Mouse (Mus musculus) midbrain, embryonic 12.5 days (tissue): ENCODE results near the gene Fam193b. TPM values are rescaled to one million over a fixed set of nuclear protein-coding genes. Genes with fewer than 3 reads are reported as not detected.

Source experiments
- ATAC-seq: fragments of 200-750 bp; cut with Nextera tagmentation; 2 replicates; pipeline ENCODE4 v1.8.0; 2017; ENCODE audit warnings: low read depth, moderate TSS enrichment, moderate library complexity; ENCODE audit not compliant: low FRiP score
- H3K27ac ChIP-seq: fragments of 300-500 bp; sonication (generic); replicated peaks from 2 replicates; pipeline ENCODE4 v1.5.1; 2016; ENCODE audit warnings: mild to moderate bottlenecking
- H3K27me3 ChIP-seq: fragments of 300-500 bp; sonication (generic); 2 replicates; pipeline ENCODE4 v1.6.1; 2016; ENCODE audit warnings: mild to moderate bottlenecking
- H3K36me3 ChIP-seq: fragments of 300-500 bp; sonication (generic); 2 replicates; pipeline ENCODE4 v1.6.1; 2016
- H3K4me1 ChIP-seq: fragments of 300-500 bp; sonication (generic); 2 replicates; pipeline ENCODE4 v1.6.1; 2016
- H3K4me2 ChIP-seq: fragments of 300-500 bp; sonication (generic); replicated peaks from 2 replicates; pipeline ENCODE4 v1.6.1; 2016; ENCODE audit warnings: mild to moderate bottlenecking, moderate library complexity
- H3K4me3 ChIP-seq: fragments of 300-500 bp; sonication (generic); 2 replicates; pipeline ENCODE4 v1.5.1; 2016; ENCODE audit warnings: mild to moderate bottlenecking
- H3K9ac ChIP-seq: fragments of 300-500 bp; sonication (generic); replicated peaks from 2 replicates; pipeline ENCODE4 v1.6.1; 2016; ENCODE audit warnings: mild to moderate bottlenecking, moderate library complexity
- H3K9me3 ChIP-seq: fragments of 300-500 bp; sonication (generic); 2 replicates; pipeline ENCODE4 v1.6.1; 2016; ENCODE audit warnings: mild to moderate bottlenecking
- WGBS: fragments of 180-500 bp; shearing (Covaris S2); methylation state at CpG from one replicate; pipeline ENCODE4 v1.1.7; 2016; 5-methylcytosine and 5-hydroxymethylcytosine counted together
- polyA plus RNA-seq: library from polyadenylated mRNA; unstranded; fragments of >200 nt; fragmentation: Nextera tagmentation; extraction: Ambion mirVana; gene quantifications from 2 replicates; pipeline ENCODE4 v1.2.1, GENCODE M21; 2016

Gene Fam193b
- 67.2 and 67.7 TPM in 2 replicates for polyA plus RNA-seq

GRCm38 (mm10) chr13:55571027-55571751 lies at the start of gene Fam193b:
Gene Fam193b (minus strand): TSS chr13:55571120.
- peak; percentile 93 for ATAC-seq
- WGBS = 4% methylated on average over 28 of the region's 47 CpGs
- Histone ChIP-seq H3K27ac (peak within 1 kb of the TSS; percentile 90), H3K4me3 (peak within 1 kb of the TSS; percentile 97), H3K9me3 (no peaks in the 10 kb centered on the region), H3K4me1 (peaks cover 23% of the 10 kb centered on the region), H3K4me2 (peak within 1 kb of the TSS; percentile 98), H3K36me3 (peaks cover 13% of the 10 kb centered on the region), H3K27me3 (no peaks in the 10 kb centered on the region), H3K9ac (peak within 1 kb of the TSS; percentile 94)

DNA sequence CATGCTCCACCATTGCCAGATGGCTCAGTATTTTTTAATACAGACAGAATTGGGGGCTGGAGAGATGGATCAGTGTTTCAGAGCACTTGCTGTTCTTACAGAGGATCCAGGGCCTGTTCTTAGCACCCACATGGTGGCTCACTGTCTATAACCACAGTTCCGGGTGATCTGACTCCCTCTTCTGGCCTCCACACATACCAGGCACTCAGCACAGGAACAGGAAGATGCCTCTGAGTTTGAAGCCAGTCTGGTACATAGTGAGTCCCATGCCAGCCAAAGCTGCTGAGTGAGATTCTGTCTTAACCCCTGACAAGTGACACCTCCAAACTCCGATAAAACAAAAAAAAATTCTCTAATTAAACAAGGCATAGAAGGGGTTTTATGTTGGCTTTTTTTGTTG lies 49.4 kb upstream of the Fam193b start:
- Histone ChIP-seq H3K4me3 (no peak overlapping the region), H3K27ac (no peak overlapping the region), H3K27me3 (0 out of 2 replicates have a peak, but pooled peaks cover 3% of the 10 kb centered on the region), H3K4me1 (peaks cover 21% of the 10 kb centered on the region), H3K36me3 (peaks cover under 1% of the 10 kb centered on the region; the same call in 1 of the 2 replicates), H3K9ac (no peak overlapping the region), H3K4me2 (no peak overlapping the region), H3K9me3 (no peaks in the 10 kb centered on the region)
- 78% methylated on average over 2 of the region's 2 CpGs for WGBS
- no peak for ATAC-seq

DNA sequence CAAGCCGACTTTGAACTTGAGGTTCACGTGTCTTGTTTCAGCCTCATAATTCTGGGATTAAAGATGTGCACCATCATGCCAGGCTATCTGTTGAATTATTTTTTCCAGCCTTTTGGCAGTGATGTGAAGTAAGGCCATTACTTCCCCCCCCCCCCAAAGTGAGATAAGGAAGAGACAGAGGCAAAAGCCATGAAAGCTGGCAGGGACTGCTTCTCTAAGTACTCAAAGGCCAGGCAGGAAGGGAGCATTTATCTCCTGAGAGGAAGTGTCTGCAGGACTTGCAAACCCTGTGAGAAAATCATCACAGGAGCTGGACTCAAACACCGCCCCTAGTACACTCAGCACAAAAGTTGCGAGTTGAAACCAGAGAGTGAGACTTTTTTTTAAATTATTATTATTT lies 48.4 kb upstream of the Fam193b start:
- H3K9me3 ChIP-seq = no peaks in the 10 kb centered on the region
- no peak overlapping the region for H3K4me3 ChIP-seq
- peaks cover 14% of the 10 kb centered on the region for H3K4me1 ChIP-seq
- H3K27me3 ChIP-seq = 0 out of 2 replicates have a peak, but pooled peaks cover 3% of the 10 kb centered on the region
- H3K4me2 ChIP-seq = no peak overlapping the region
- no peak for ATAC-seq
- no peak overlapping the region for H3K9ac ChIP-seq
- no peaks in the 10 kb centered on the region for H3K36me3 ChIP-seq
- H3K27ac ChIP-seq = no peak overlapping the region
- 92% methylated on average over 4 of the region's 4 CpGs for WGBS

- WGBS = 49% methylated on average over 5 of the region's 5 CpGs
- no peaks in the 10 kb centered on the region for H3K27me3 ChIP-seq
- no peak for ATAC-seq
- no peak overlapping the region for H3K4me3 ChIP-seq
- no peak overlapping the region for H3K9ac ChIP-seq
- H3K4me1 ChIP-seq = no peaks in the 10 kb centered on the region
- no peak overlapping the region for H3K4me2 ChIP-seq
- peaks cover 22% of the 10 kb centered on the region for H3K36me3 ChIP-seq
- H3K9me3 ChIP-seq = no peaks in the 10 kb centered on the region
- no peak overlapping the region for H3K27ac ChIP-seq
These were observed 42.6 kb upstream of the Fam193b start for GRCm38 (mm10) chr13:55613471-55613870.

DNA sequence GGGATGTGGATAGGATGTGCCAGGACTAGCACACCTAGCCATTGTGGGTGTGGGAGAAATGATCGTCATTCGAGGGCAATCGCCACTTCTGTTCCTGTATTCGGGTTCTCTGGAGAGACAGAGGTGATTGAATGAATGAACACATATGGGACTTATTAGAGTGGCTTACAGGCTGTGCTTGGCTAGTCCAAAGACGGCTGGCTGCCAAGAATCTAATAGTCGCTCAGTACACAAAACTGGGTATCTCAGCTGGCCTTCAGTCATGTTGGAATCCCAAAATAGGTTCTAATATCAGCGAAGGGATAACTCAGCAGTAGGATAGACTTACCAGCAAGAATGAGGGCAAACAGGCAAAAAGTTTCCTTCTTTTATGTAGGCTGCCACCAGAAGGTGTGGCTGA lies 41.1 kb upstream of the Fam193b start:
- Histone ChIP-seq H3K4me3 (no peak overlapping the region), H3K4me2 (no peak overlapping the region), H3K27ac (no peak overlapping the region), H3K9me3 (no peaks in the 10 kb centered on the region), H3K27me3 (no peaks in the 10 kb centered on the region), H3K9ac (no peak overlapping the region), H3K4me1 (no peaks in the 10 kb centered on the region), H3K36me3 (peaks cover 35% of the 10 kb centered on the region)
- ATAC-seq = no peak
- 83% methylated on average over 7 of the region's 7 CpGs for WGBS

GRCm38 (mm10) chr13:55607624-55608006 lies 36.7 kb upstream of the Fam193b start:
- H3K27me3 ChIP-seq = no peaks in the 10 kb centered on the region
- no peak overlapping the region for H3K9ac ChIP-seq
- no peak for ATAC-seq
- no peak overlapping the region for H3K4me2 ChIP-seq
- no peak overlapping the region for H3K27ac ChIP-seq
- peaks cover 60% of the 10 kb centered on the region for H3K36me3 ChIP-seq
- H3K4me3 ChIP-seq = no peak overlapping the region
- 97% methylated on average over 2 of the region's 2 CpGs for WGBS
- H3K4me1 ChIP-seq = no peaks in the 10 kb centered on the region
- no peaks in the 10 kb centered on the region for H3K9me3 ChIP-seq

- no peak for ATAC-seq
- H3K4me2 ChIP-seq = no peak overlapping the region
- 84% methylated on average over 10 of the region's 10 CpGs for WGBS
- H3K4me3 ChIP-seq = no peak overlapping the region
- H3K9ac ChIP-seq = no peak overlapping the region
- H3K9me3 ChIP-seq = no peaks in the 10 kb centered on the region
- peaks cover 60% of the 10 kb centered on the region for H3K36me3 ChIP-seq
- no peaks in the 10 kb centered on the region for H3K27me3 ChIP-seq
- no peaks in the 10 kb centered on the region for H3K4me1 ChIP-seq
- H3K27ac ChIP-seq = no peak overlapping the region
These were observed 36.1 kb upstream of the Fam193b start for GRCm38 (mm10) chr13:55606899-55607623.

DNA sequence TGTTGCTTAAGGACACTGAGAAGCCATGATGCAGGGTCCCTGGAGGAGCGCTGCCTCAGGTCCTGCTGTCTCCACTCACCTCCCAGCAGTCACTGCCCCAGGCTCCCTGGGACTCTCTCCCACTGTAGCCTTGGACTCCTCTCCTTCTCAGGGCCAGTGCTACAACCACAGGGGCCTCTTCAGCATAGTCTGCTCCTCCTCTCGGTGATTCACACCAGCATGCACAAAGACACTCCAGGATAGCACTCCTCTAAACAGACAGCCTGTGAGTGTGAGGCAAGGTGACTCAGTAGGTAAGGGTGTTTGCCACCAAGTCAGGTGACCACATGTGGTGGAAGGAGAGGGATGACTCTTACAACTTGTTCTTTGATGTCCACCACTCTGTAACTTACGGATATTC lies 33.7 kb upstream of the Fam193b start:
- WGBS = 93% methylated on average over 3 of the region's 3 CpGs
- H3K4me3 ChIP-seq = no peak overlapping the region
- H3K27me3 ChIP-seq = no peaks in the 10 kb centered on the region
- H3K4me1 ChIP-seq = peaks cover 10% of the 10 kb centered on the region
- no peak overlapping the region for H3K27ac ChIP-seq
- ATAC-seq = no peak
- H3K36me3 ChIP-seq = peaks cover 50% of the 10 kb centered on the region
- no peak overlapping the region for H3K4me2 ChIP-seq
- H3K9ac ChIP-seq = no peak overlapping the region
- H3K9me3 ChIP-seq = no peaks in the 10 kb centered on the region

GRCm38 (mm10) chr13:55601611-55602010 lies 30.7 kb upstream of the Fam193b start:
- peaks cover 41% of the 10 kb centered on the region for H3K36me3 ChIP-seq
- H3K9ac ChIP-seq = no peak overlapping the region

GRCm38 (mm10) chr13:55600657-55601056 lies 29.7 kb upstream of the Fam193b start:
- H3K9ac ChIP-seq = peak overlapping the region; percentile 86
- peaks cover 45% of the 10 kb centered on the region for H3K36me3 ChIP-seq
- 29% methylated on average over 9 of the region's 9 CpGs for WGBS
- H3K27ac ChIP-seq = peak overlapping the region; percentile 64
- no peaks in the 10 kb centered on the region for H3K27me3 ChIP-seq
- peak; percentile 41; the same call in 1 of the 2 replicates for ATAC-seq
- H3K9me3 ChIP-seq = no peaks in the 10 kb centered on the region
- H3K4me2 ChIP-seq = peak overlapping the region; percentile 67
- peaks cover 14% of the 10 kb centered on the region for H3K4me1 ChIP-seq
- H3K4me3 ChIP-seq = peak overlapping the region; percentile 86

More at GRCm38 (mm10) chr13:55601611-55602010, 30.7 kb upstream of the Fam193b start:
- Histone ChIP-seq H3K4me3 (no peak overlapping the region), H3K27me3 (no peaks in the 10 kb centered on the region), H3K9me3 (no peaks in the 10 kb centered on the region), H3K4me2 (no peak overlapping the region), H3K27ac (no peak overlapping the region), H3K4me1 (peaks cover 14% of the 10 kb centered on the region)
- 7% methylated on average over 3 of the region's 3 CpGs for WGBS
- no peak for ATAC-seq

GRCm38 (mm10) chr13:55599566-55600540 lies 28.9 kb upstream of the Fam193b start, which contains the start of gene B4galt7:
Gene B4galt7 (plus strand): TSS chr13:55599896.
- WGBS = 11% methylated on average over 47 of the region's 51 CpGs
- Histone ChIP-seq H3K4me3 (peak within 1 kb of the TSS; percentile 86), H3K27ac (peak within 1 kb of the TSS; percentile 64), H3K27me3 (no peaks in the 10 kb centered on the region), H3K9me3 (no peaks in the 10 kb centered on the region), H3K36me3 (peaks cover 47% of the 10 kb centered on the region), H3K9ac (peak within 1 kb of the TSS; percentile 86), H3K4me2 (peak within 1 kb of the TSS; percentile 67), H3K4me1 (peaks cover 14% of the 10 kb centered on the region)
- peak; percentile 85 for ATAC-seq
